Mouse (Mus musculus): ENCODE data around the gene Rap1a.

The Rap1a gene

DNA sequence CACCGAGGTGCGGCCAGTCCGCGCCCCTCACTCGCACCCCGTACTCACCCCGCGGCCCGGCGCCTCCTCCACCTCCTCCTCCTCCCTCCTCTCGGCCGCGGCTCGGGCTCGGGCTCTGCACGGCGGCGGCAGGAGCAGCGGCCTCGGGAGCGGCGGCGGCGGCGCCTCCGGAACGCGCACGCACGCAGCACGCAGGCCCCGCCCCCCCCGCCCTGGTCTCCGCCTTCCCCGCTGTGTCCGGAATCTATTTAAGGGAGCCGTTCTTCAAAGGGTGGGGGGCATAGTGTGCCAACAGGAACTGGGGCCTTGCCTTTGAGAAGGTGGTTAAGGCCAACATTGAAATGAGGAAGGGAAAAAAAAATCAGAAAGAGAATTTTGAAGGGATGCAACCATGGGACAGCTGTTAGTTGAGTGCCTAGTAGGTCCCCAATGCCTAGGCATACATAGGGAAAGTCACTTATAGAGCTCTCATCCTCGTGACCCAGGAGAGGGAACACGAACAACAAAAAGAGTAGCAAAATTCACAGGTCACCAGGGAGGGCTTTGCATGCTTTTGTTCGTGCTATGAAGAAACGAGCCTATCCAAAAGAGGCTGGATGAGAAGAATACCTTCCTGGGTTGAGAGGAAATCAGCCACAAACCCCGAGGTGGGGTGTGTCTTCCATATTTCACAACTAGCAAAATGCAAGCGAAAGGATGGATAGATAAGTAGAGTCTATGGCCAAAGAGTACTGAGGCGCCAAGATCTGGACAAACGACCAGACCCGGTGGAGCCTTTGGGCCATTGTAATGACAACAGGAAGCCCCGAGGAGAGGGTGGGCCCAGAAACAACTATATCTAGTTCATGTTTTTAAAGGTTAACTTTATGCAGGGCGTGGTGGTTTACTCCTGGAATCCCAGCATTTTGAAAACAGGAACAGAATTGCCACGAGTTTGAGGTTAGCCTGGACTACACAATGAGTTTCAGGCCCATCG is at the start of gene Rap1a:
Rap1a (minus strand) TSS at position 146 of the 976 bp plus-strand sequence.
- peak; percentile 82 for DNase-seq (ENCODE audit: low spot score)

DNA sequence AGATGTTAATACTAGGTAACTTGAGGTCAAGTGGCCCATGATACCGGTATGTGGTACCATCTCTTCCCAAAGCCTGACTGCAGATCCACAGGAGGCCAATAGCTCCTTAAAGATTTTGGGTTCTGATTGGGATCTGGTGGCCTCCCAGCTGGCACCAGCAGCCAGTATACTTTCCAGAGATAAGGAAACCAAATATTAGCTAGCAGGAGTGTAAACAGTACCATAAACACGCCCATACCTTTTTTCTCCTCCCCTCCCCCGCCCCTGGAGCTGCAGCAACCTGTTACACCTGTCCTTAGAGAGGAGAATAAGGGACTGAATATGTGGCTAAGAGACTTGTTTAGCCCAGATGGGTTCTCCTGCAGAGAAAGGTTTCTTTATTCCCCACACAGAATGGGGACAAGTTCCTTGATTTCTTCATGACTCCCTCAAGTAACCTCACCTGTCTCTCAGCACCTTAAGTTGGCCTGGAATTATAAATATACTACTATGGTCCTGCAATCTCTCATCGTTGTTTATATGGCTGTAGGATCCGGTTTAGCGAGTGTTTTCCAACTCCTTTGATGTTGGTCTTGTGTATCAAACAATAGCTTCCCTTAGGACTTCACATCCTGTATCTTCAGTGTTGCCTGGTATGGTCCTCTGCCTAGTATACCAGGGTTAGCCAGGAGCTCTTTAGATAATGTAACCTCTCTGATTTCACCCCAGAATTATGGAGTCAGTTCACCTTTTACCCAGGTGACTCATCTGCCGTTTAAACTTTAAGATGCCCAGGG is 45.3 kb upstream of the Rap1a start:
- no peak for DNase-seq (ENCODE audit: low spot score)

DNA sequence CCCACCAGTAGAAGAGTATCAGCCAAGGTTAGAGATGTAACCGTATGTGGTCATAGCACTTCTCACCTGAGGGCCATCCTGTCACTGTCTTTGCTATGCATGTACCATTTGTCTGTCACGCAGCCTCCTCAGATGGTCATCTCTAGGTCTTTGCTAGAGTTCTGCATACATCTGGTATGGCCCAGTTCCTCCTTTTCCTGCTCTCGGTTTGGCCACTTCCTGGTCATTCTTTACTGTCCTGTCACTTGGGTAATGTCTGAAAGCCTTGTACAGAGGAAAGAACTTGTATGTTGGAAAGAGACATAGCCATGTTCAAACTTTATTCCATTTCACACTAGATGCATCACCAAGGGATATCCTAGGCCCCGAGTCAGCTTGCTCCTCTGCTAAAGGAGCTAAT is 38.7 kb upstream of the Rap1a start:
- DNase-seq (ENCODE audit: low spot score): no peak

DNA sequence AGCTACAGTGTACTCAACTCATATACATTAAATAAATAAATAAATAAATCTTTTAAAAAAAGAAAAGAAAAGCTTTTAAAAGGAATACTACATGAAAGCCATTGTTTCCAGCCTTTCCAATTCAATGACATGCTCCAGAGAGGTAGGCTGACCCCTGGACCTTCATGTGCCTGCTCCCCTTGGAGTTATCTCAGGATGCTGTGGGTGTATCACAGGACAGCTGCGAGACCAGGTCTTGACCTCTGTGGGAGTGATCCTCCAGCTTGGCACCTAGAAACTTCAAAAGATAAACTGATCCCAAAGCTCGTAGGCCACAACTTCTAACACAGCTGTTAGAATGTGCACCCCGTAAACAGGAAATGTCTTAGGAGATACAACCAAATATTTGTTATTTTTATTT is 37.5 kb upstream of the Rap1a start:
- DNase-seq (ENCODE audit: low spot score): no peak

DNA sequence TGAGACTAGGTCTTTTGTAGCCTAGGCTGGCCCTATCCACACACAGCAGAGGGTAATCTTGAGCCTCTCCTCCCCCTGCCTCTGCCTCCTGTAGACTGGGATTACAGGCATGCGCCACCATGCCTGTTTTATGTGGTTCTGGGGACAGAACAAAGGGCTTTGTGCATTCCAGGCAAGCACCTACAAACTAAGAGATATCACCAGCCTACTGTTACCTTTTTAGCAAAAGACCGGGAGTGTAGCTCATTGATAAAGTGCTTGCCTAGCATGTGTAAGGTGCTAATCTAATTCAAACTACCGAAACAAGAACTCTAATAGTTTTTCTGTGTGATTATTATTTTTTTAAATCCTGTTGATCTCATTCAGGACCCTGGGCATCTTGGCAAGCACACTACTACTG is 35.7 kb upstream of the Rap1a start:
- no peak for DNase-seq (ENCODE audit: low spot score)

DNA sequence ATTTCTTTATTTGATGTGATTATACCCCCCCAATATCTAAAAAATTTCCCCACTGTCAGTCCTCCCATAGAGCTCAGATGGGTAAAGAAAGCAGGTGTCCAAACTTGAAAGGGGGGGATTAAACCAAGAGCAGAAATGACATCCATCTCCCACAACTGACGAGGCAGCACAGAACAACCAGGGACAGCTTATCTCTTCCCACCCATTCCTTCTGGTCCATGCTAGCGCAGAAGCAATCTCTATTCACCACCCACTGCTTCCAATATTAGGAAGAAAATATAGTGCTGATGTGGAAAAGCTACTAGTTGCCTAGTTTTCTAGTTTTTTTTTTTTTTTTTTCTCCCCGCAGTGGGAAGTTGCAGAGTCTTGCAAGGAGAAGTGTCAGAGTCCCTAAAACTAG is 34.7 kb upstream of the Rap1a start:
- no peak for DNase-seq (ENCODE audit: low spot score)

DNA sequence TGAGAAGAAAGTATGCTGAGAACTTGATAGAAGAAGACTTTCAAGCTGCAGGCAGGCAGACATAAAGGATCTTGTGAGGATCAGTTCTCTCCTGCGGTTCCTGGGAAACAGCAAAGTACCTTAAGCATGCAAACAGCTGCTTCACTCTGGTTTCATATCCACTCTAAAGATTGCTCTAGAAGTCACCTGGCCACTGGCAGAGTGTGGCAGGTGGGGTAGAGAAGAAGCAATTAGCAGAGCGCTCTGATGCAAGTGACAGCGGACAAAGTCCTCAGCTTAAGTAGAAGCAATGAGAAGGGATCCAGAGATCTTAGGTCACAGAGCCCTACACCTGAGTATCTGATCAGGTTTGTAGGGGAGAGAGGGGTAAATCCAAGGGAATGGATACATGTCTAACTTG is 30.4 kb upstream of the Rap1a start:
- DNase-seq (ENCODE audit: low spot score): no peak

DNA sequence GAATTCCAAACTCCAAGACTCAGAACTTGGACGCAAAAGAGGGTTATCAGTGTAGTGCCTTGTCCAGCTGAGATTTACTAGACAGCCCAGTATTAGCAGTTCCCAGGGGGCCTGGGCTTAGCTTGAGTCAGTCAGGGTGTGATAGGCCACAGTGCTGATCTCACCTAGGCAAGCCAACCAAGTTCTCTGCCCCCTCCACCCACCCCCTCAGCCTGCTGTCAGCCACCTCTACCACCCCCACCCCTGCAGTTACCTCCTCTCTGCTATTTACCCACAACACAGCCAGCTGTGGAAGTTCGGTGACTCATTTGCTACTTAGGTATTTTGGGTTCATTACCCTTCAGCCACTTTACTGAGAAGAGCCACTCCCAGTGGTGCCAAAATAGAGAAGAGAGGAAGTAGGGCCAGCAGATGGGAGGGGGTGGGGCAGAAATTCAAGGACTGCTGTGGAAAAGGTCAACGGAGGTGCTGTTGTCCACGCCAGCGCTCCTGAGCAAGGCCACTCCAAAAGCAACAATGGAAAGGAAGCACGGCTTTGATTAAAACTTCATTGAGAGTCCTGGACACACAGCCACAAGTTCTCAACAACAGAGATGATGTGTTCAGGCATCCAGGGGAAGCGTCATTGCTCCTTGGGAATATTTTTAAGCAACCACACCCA is 24.5 kb upstream of the Rap1a start:
- peak; percentile 28 for DNase-seq (ENCODE audit: low spot score)

DNA sequence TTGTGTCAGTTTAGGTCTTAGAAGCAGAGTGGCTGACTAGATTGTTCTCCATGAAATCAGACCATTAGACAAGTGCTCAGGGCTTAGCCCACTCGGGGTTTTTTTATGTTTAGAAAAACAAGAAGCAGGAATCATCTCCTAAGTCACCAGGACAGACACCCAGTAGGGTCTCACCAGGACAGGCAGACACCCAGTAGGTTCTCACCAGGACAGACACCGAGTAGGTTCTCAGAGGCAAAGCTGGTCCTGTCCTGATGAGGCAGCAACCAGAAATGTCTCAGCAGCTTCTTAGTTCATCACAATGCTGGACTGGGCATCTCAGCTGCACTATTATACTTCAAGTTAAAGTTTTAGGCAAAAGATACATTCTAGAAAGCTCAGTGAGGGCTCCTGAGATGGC is 23.6 kb upstream of the Rap1a start:
- no peak for DNase-seq (ENCODE audit: low spot score)

DNA sequence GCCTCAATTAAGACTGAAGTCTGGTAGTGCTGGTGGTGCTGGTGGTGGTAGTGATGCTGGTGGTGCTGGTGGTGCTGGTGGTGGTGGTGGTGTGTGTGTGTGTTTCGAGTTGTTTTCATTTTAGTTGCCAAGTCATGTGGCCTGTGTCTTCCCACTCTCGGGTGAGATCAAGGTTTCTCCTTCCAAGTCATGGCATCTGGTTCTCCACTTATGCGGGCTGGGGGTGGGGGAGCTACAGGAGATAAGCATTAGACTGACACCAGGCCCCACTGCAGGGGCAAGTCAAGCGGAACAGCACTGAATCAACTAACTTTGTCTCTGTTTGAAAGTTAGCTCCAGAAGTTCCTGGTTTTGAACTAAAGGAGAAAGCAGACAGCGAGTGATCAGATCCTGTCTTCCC is 23.0 kb upstream of the Rap1a start:
- no peak for DNase-seq (ENCODE audit: low spot score)

DNA sequence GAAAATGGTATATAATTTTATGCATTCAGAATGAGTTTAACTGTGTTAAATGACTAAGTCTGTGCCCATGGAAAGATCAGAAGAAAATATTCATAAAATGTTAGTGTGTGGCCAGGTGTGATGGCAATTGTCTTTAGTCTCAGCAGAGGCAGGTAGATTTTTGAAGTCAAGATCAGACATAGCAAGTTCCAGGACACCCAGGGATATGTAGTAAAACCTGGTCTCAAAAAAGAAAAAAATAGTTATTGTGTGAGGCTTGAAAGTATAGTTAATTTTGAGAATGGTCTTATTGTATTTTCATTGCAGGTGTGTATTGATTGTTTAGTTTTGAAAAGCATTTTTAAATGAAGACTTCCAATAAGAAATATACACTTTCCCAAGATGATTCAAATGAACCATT is 22.5 kb upstream of the Rap1a start:
- DNase-seq (ENCODE audit: low spot score): no peak

DNA sequence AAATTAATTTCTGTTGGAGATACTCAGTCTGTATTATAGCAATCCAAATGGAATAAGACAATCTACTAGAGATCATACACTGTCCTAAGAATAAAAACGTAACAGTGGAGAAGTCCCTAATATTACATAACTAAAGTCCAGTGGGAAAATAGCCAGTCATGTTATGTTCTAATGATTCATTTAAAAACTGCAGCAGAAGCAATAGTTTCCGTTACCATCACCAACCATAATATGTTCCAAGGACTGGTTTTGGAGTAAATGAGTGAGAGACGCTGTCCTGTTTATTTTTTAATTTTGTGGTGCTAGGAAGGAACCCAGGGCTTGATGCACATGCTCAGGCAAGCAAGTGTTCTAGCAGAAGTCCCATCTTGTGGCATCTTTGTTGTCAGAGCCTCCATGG is 20.4 kb upstream of the Rap1a start:
- DNase-seq (ENCODE audit: low spot score): no peak

DNA sequence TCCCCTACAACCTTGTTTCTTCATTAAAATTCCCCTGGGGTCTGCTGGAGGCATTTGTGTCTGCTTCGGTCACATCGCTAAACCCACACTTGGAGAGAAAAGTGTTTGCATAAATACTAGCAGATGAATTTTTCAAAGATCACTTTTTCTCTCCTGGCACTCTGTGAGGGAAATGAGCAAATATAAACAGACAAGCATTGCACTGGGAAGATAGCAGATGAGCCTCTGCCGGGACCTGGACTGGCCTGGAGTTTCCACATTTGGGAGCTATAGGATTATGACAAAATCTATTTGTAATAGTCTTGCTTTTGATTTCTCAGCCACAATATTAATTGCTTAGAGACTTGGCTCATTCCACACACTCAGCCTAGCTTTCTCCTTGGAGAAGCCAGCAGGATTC is 19.1 kb upstream of the Rap1a start:
- DNase-seq (ENCODE audit: low spot score): no peak

DNA sequence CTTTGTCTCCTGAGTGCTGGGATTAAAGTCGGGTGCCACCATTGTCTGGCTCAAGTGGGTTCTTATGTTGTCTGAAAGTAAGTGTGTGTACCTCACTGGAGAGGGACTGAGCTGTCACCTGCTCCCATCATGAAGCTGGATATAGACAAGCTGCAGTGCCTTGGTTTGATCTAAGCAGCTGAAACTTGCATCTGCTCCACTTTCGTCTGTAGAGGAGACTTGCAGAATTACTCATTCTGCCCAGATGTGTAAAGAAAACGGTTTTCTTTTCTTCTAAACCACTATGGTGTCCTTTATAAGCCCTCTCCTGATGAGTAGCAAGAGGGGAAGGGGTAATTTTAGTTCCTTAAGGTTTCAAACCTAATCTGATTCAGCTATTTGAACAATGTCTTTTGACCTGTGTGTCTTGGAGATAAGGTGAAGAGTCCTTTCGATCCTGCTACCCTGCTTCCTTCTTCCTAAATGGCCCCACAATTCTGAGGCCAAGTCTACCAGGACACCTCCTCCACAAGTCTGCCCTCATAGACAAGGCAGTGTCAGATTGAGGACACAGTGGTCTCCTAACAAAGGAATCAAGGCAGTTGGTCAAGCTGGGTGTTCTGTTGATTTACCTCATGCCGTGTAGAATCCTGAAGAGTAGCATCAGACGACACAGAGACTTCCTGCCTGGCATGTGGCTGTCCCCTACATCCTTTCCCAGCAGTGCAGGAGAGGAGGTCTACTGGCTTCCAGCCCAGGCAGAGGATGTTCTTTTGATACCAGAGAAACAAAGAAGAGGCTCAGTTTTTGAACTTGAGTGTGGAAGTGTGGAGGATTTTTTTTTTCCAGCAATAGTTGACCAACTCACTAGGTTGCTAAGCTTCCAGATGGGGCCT is 17.2 kb upstream of the Rap1a start:
- DNase-seq (ENCODE audit: low spot score): peak; percentile 35

DNA sequence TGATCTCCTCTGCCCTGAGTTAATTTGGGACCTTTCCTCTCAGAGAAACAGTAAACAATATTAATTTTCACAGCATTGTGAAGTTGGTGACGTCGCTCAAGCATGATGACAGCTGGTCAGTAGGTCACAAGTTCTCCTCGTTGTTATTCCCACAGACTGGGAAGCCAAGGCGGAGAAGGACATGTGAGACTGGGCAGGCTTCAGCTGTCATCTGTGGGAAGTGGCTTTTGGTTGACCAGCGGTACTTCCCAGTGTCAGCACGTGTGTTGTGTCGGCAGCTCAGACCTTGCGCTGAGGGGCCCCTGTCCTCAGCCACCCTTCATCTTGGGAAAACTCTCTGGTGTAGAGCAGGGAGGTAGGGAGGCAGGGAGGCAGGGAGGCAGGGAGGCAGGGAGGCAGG is 15.0 kb upstream of the Rap1a start:
- DNase-seq (ENCODE audit: low spot score): no peak

DNA sequence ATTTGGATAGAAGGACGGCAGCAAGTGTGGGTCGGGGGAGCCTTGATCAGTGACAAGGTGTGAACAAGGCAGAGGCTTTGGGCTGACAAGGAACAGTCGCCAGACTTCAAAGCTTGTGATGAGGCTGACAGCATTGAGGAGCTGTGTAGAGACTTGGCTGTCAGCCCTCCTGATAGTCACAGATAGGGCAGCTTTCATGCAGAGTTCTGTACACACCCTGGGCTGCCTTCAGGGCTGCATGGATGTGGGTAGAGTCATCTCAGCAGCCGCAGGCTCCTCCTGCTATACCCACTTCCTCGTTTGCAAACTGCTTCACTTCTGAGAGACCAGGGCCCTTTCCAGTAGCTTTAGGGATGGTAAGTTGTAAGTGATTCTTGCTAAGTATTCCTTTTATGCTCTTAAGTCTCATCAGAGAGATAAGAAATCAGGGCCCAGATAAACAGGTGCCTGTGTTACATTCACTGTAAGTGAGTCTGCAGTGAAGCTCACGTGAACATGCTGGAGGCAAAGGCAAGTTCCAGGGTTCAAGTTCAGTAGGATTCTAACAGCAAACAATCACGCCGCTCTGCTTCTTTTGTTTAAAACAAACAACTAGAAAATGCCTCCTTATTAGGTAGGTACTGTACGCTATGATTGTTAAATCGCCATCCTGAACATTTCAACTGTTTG is 14.2 kb upstream of the Rap1a start:
- DNase-seq (ENCODE audit: low spot score): no peak

DNA sequence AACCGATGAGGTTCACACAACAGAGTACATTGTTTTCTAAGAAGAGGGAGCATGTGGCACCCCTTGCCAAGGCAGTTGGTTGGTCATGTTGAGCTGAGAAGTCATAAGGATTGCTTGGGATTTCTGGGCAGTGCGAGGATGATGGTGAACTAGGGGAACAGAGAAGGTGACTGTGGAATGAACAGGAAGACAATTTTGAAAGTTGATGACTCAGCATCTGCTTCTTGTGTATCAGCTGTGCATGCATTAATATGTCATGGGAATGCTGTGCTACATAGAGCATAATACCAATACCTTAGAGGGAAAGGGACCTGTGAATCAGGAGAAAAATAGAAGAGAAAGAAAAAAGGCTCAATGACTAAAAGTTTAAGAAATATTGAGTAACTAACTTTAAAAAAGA is 10.0 kb upstream of the Rap1a start:
- no peak for DNase-seq (ENCODE audit: low spot score)

DNA sequence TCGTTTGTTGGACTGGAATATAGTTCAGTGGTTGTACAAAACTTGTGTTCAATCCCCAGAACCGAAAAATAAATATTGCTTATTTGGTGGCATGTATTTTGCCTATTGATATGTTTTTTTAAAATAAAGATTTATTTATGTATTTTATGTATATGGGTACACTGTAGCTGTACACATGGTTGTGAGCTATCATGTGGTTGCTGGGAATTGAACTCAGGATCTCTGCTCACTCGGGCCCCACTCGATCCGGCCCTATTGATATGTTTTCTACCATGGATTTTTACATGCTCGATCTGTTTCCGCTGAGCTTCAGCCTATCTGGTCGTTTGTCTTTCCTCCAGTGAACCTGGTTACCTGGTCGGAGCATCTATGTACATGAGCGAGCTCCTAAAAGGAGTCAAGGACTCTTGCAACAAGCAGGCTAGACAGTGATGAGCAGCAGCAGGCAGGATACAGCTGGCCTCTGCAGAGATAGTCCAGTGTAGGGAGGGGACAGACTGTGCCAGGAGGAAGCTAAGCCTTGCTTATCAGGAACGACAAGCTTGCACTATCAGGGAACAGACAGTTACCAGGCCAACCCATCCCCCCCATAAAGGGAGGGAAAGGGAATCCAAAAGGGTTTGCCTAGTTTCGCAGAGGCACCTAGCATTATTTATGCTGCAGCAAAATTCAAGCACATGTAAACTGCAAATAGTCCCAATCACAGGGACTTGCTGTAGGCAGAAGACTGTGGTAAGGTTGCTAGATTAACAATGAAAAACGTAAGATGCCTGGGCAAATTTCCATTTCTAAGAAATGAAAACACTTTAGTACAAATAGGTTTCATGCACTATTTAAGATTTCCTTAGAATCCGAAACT is 7.3 kb upstream of the Rap1a start:
- peak; percentile 77 for DNase-seq (ENCODE audit: low spot score)

DNA sequence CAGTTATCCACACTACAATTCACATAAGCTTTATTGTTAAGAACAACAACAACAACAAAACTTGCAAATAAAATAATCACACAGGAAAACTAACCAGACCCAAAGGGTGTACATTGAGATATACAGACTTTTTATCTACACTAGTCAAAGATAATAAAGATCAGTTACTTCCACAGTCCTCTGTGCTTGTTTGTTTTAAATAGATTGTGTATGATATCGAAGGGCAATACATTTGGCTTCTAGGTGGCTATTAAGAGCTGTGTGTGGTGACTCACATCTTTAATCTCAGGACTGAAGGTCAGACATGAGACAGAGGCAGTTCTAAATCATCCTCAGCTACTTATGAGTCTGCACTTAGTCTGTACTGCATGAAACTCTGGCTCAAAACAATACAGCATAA is 6.5 kb upstream of the Rap1a start:
- DNase-seq (ENCODE audit: low spot score): no peak
